Mouse (Mus musculus): ENCODE measurements around the gene D7Ertd443e. TPM values are rescaled to one million over a fixed set of nuclear protein-coding genes. Genes with fewer than 3 reads are reported as not detected.

Gene D7Ertd443e
- polyA plus RNA-seq, 1 experiment from 2014 or later, result 0.06 TPM

DNA sequence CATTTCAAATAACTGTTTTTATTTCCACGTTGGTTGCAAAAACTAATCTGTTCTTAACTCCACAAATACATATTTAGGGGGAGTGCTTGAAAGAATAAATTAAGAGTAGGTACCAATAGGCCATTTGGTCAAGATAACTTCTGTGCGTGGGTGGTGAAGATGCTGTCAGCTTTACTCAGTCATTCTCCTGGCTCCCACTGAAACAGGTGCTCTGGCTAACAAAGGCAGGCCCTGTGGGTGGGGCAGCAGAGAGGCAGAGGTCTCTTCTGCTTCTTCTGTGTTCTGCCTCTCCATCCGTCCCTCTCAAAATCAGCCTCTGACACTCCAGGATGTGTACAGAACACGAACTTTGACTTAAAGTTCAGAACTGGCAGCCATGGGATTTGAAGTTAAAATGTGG, 119.7 kb downstream of the D7Ertd443e start:
- Histone ChIP-seq H3K4me2 (ENCODE audit: low read length) (no peak overlapping the region), H3K27ac (ENCODE audit: low read depth, low read length) (no peak overlapping the region), H3K27me3 (replicated peaks; ENCODE audit: control insufficient read depth, insufficient read depth, low read length) (no peaks in the 10 kb centered on the region), H3K9ac (ENCODE audit: low read depth, low read length) (no peak overlapping the region), H3K4me3 (ENCODE audit: low read length) (no peak overlapping the region), H3K36me3 (ENCODE audit: control insufficient read depth, insufficient read depth, low read length) (no peaks in the 10 kb centered on the region), H3K4me1 (ENCODE audit: control insufficient read depth, insufficient read depth, low read depth, low read length) (no peaks in the 10 kb centered on the region), H3K9me3 (ENCODE audit: control insufficient read depth, low read length) (no peaks in the 10 kb centered on the region)
- ATAC-seq, result no peak
- WGBS, result 85% methylated on average over 4 of the region's 4 CpGs

DNA sequence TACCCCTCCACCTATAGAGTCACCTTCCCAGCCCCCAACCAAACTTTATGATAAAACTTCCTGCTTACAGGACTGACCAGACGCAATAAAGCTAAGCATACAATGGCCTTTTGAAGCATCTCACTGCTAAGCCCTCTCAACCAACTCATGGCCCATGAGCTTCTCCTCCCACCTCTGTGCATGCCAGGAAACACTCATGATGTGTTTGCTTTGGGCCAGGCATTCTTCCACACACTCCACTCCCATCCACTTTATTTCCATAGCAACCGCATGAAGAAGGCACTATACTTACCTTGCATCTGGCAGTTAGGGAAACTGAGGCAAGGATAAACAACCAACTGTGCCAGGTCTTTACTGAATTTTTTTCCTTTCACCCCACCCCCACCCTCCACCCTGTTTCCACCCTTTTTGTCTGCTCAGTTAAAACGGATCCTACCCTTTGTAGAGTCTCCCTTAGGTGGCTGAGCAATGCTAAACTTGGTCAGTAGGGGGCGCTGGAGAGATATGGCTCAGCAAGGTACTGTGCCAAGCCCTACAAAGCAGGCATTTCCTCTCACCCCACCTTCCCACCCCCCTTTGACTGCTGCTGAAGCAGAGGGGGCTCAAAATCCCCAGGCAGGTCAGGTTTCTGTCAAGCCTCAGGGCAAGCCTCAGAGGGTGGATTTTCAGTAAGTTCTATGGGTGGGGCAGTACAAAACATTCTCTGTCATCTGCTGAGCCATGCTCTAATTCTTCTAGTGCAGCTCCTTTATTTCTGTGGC, 122.1 kb downstream of the D7Ertd443e start:
- Histone ChIP-seq H3K9me3 (ENCODE audit: control insufficient read depth, low read length) (no peaks in the 10 kb centered on the region), H3K27ac (ENCODE audit: low read depth, low read length) (no peak overlapping the region), H3K36me3 (ENCODE audit: control insufficient read depth, insufficient read depth, low read length) (no peaks in the 10 kb centered on the region), H3K9ac (ENCODE audit: low read depth, low read length) (no peak overlapping the region), H3K4me3 (ENCODE audit: low read length) (no peak overlapping the region), H3K4me2 (ENCODE audit: low read length) (no peak overlapping the region), H3K4me1 (ENCODE audit: control insufficient read depth, insufficient read depth, low read depth, low read length) (no peaks in the 10 kb centered on the region), H3K27me3 (replicated peaks; ENCODE audit: control insufficient read depth, insufficient read depth, low read length) (no peaks in the 10 kb centered on the region)
- 45% methylated on average over 4 of the region's 4 CpGs for WGBS
- no peak for ATAC-seq

DNA sequence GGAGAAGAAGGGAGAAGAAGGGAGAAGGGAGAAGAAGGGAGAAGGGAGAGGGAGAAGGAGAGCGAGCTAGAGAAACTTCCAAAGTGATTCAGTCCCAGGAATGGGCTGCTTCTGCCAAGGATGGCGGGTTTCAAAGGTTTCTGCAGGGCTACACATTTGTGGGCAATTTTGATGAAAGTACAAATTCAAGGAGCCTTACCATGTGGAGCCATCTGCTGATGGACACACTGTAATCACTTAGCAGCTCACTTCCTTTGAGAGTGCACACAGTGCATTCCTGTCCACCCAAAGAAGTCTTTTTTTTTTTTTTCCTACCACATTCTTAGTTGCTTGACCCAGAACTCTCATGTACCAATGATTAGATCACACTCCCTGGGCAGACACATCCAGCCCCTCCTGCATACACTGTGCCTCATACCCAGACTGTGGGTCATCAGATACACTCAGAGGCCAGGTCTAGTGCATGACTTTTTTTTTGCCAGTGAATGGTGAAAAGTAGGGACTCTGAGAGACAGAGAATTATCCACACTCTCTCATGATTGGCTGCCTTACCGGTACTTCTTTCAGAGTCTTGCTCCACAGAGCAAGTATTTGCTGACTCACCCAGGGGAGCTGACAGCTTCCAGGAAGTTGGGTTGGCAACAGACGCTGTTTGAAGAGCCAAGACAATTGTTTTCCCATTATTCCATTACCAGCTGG, 124.3 kb downstream of the D7Ertd443e start:
- H3K27ac ChIP-seq (ENCODE audit: low read depth, low read length), result no peak overlapping the region
- no peaks in the 10 kb centered on the region for H3K36me3 ChIP-seq (ENCODE audit: control insufficient read depth, insufficient read depth, low read length)
- H3K4me2 ChIP-seq (ENCODE audit: low read length), result no peak overlapping the region
- H3K9me3 ChIP-seq (ENCODE audit: control insufficient read depth, low read length), result no peaks in the 10 kb centered on the region
- WGBS, result 54% methylated on average over 4 of the region's 4 CpGs
- ATAC-seq, result no peak
- no peak overlapping the region for H3K9ac ChIP-seq (ENCODE audit: low read depth, low read length)
- no peaks in the 10 kb centered on the region for H3K4me1 ChIP-seq (ENCODE audit: control insufficient read depth, insufficient read depth, low read depth, low read length)
- H3K4me3 ChIP-seq (ENCODE audit: low read length), result no peak overlapping the region
- no peaks in the 10 kb centered on the region for H3K27me3 ChIP-seq (replicated peaks; ENCODE audit: control insufficient read depth, insufficient read depth, low read length)

DNA sequence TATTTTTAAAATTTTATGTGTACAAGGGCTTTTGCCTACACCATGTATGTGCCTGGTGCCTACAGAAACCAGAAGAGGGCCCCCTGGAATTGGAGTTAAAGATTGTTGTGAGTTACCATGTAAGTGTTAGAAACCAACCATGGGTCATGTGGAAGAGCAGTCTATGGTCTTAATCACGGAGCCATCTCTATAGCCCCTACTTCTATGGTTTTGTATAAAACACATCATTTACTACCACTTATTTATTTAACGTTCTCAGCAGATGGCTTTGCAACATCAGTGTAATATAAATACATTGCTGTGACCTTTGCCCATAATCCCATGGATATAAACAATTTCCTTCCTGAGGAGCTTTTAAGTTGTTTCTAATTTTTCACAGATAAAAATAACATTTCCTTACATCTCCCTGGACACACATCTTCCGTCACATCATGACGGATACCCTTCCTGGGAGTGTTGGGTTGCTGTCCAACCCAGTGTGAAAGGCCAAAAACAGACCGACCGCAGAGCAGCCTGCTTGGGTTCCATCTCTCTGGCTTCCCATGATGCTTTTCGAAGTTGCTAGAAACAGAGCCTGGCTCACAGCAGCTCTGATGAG, 135.1 kb downstream of the D7Ertd443e start:
- H3K4me3 ChIP-seq (ENCODE audit: low read length), result no peak overlapping the region
- H3K4me1 ChIP-seq (ENCODE audit: control insufficient read depth, insufficient read depth, low read depth, low read length), result no peaks in the 10 kb centered on the region
- H3K27ac ChIP-seq (ENCODE audit: low read depth, low read length), result no peak overlapping the region
- no peak for ATAC-seq
- H3K4me2 ChIP-seq (ENCODE audit: low read length), result no peak overlapping the region
- WGBS, result 85% methylated on average over 7 of the region's 7 CpGs
- H3K9me3 ChIP-seq (ENCODE audit: control insufficient read depth, low read length), result no peaks in the 10 kb centered on the region
- no peak overlapping the region for H3K9ac ChIP-seq (ENCODE audit: low read depth, low read length)
- no peaks in the 10 kb centered on the region for H3K27me3 ChIP-seq (replicated peaks; ENCODE audit: control insufficient read depth, insufficient read depth, low read length)
- no peaks in the 10 kb centered on the region for H3K36me3 ChIP-seq (ENCODE audit: control insufficient read depth, insufficient read depth, low read length)

DNA sequence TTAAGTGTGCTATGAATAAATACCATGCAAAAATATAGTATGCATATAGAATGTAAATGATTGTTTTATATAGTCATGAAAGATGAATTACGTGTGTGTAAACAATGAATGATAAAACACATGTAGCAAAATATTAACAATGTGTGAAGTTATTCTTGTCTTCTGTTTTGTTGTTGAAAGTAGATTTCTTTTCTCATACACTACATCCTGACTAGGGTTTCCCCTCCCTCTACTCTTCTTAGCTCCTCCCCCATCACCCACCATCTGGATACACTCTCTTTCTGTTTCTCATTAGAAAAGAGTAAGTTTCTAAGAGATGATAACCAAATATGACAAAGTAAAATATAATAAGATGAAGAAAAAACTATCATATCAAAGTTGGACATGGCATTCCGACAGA, 137.4 kb downstream of the D7Ertd443e start:
- ATAC-seq, result no peak
- no peaks in the 10 kb centered on the region for H3K36me3 ChIP-seq (ENCODE audit: control insufficient read depth, insufficient read depth, low read length)
- H3K4me2 ChIP-seq (ENCODE audit: low read length), result no peak overlapping the region
- no peak overlapping the region for H3K9ac ChIP-seq (ENCODE audit: low read depth, low read length)
- no peaks in the 10 kb centered on the region for H3K27me3 ChIP-seq (replicated peaks; ENCODE audit: control insufficient read depth, insufficient read depth, low read length)
- no peaks in the 10 kb centered on the region for H3K9me3 ChIP-seq (ENCODE audit: control insufficient read depth, low read length)
- no peaks in the 10 kb centered on the region for H3K4me1 ChIP-seq (ENCODE audit: control insufficient read depth, insufficient read depth, low read depth, low read length)
- H3K27ac ChIP-seq (ENCODE audit: low read depth, low read length), result no peak overlapping the region
- no peak overlapping the region for H3K4me3 ChIP-seq (ENCODE audit: low read length)
- 94% methylated on average over 2 of the region's 2 CpGs for WGBS

DNA sequence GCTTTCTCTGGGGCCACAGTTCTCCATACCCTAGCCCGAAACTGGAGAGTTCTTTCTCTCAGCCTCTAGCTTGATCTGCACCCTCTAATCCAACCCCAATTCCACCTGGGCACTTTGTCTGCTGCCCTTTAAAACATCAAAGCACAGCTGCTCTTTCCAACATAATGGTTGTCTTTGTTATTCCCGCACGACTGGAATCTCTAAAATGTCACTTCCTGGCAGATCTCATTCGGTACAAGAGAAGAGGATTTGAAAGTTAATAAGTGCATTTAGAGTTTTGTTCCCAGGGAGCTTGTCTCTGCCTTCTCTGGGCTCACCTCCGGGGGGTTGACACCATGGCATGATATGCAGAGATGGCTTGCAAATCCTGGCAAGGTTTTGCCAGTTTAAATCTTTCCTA, 138.8 kb downstream of the D7Ertd443e start:
- Histone ChIP-seq H3K9me3 (ENCODE audit: control insufficient read depth, low read length) (no peaks in the 10 kb centered on the region), H3K36me3 (ENCODE audit: control insufficient read depth, insufficient read depth, low read length) (no peaks in the 10 kb centered on the region), H3K4me2 (ENCODE audit: low read length) (no peak overlapping the region), H3K4me3 (ENCODE audit: low read length) (no peak overlapping the region), H3K27me3 (replicated peaks; ENCODE audit: control insufficient read depth, insufficient read depth, low read length) (no peaks in the 10 kb centered on the region), H3K9ac (ENCODE audit: low read depth, low read length) (no peak overlapping the region), H3K27ac (ENCODE audit: low read depth, low read length) (no peak overlapping the region), H3K4me1 (ENCODE audit: control insufficient read depth, insufficient read depth, low read depth, low read length) (no peaks in the 10 kb centered on the region)
- ATAC-seq, result no peak
- 43% methylated on average over 5 of the region's 5 CpGs for WGBS

DNA sequence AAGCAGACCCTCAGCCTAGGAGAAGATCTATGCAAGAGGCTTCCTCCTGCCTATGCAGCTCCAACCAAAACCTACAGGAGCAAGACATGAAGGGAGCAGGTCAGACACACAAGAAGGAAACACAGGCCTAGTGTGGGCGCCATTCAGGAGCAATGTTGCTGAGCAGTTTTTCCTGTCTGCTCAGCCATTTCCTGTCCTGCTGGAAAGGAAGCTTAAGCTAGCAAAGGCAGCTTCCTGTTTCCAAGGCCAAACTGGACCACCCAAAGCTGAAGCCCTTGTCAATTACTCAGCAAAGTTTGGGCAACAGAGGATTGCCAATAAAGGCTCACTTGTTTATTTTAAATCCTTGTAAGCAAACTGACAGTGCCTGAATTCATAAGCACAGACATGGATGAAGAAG, 142.7 kb downstream of the D7Ertd443e start:
- WGBS, result 88% methylated on average over 1 of the region's 1 CpGs
- no peaks in the 10 kb centered on the region for H3K9me3 ChIP-seq (ENCODE audit: control insufficient read depth, low read length)
- no peaks in the 10 kb centered on the region for H3K27me3 ChIP-seq (replicated peaks; ENCODE audit: control insufficient read depth, insufficient read depth, low read length)
- H3K4me2 ChIP-seq (ENCODE audit: low read length), result no peak overlapping the region
- no peak overlapping the region for H3K4me3 ChIP-seq (ENCODE audit: low read length)
- no peaks in the 10 kb centered on the region for H3K4me1 ChIP-seq (ENCODE audit: control insufficient read depth, insufficient read depth, low read depth, low read length)
- H3K36me3 ChIP-seq (ENCODE audit: control insufficient read depth, insufficient read depth, low read length), result no peaks in the 10 kb centered on the region
- no peak for ATAC-seq
- no peak overlapping the region for H3K9ac ChIP-seq (ENCODE audit: low read depth, low read length)
- H3K27ac ChIP-seq (ENCODE audit: low read depth, low read length), result no peak overlapping the region

DNA sequence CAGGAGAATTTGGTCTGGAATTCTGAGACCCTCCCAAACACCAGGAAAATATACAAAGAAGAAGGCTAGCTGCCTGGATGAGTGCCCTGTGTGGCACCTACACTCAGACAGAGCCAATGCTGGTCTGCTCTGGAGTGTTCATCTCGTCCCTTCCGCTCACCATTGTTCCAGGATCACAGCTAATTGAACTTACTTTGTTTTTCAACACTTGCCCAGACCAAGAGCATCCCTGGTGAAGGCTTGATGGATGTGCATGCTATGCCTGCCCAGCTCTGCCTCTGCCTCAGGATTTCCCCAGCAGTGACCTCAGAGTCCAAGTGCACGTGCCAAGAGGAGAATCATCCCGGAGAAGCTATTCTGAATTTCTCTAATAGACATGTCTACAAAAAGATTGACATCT, 144.2 kb downstream of the D7Ertd443e start:
- no peak for ATAC-seq
- no peak overlapping the region for H3K4me3 ChIP-seq (ENCODE audit: low read length)
- WGBS, result 65% methylated on average over 4 of the region's 4 CpGs
- H3K4me2 ChIP-seq (ENCODE audit: low read length), result no peak overlapping the region
- no peaks in the 10 kb centered on the region for H3K27me3 ChIP-seq (replicated peaks; ENCODE audit: control insufficient read depth, insufficient read depth, low read length)
- no peaks in the 10 kb centered on the region for H3K4me1 ChIP-seq (ENCODE audit: control insufficient read depth, insufficient read depth, low read depth, low read length)
- no peaks in the 10 kb centered on the region for H3K9me3 ChIP-seq (ENCODE audit: control insufficient read depth, low read length)
- H3K9ac ChIP-seq (ENCODE audit: low read depth, low read length), result no peak overlapping the region
- H3K27ac ChIP-seq (ENCODE audit: low read depth, low read length), result no peak overlapping the region
- no peaks in the 10 kb centered on the region for H3K36me3 ChIP-seq (ENCODE audit: control insufficient read depth, insufficient read depth, low read length)

DNA sequence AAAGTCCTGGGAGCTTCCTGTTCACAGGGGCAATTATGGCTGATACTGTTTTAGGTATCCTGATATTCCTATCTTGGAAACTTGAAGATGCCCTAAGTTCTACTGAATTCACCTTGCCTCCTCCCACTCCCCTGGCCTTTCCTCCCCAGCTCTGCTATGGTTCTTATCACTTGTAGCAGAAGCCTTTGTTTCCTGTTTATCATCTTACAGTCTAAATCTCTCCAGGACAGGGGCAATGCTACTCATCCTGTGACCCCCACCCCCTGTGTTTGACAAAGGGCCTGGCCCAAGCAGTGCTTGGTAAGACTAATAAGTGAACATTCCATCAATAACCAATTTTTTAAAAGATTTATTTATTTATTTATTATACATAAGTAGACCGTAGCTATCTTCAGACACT, 144.9 kb downstream of the D7Ertd443e start:
- WGBS, result 95% methylated on average over 1 of the region's 1 CpGs

More for the DNA sequence above, 144.9 kb downstream of the D7Ertd443e start:
- H3K9me3 ChIP-seq (ENCODE audit: control insufficient read depth, low read length), result no peaks in the 10 kb centered on the region
- no peak overlapping the region for H3K27ac ChIP-seq (ENCODE audit: low read depth, low read length)
- H3K4me3 ChIP-seq (ENCODE audit: low read length), result no peak overlapping the region
- H3K27me3 ChIP-seq (replicated peaks; ENCODE audit: control insufficient read depth, insufficient read depth, low read length), result no peaks in the 10 kb centered on the region
- no peaks in the 10 kb centered on the region for H3K4me1 ChIP-seq (ENCODE audit: control insufficient read depth, insufficient read depth, low read depth, low read length)
- no peaks in the 10 kb centered on the region for H3K36me3 ChIP-seq (ENCODE audit: control insufficient read depth, insufficient read depth, low read length)
- no peak overlapping the region for H3K9ac ChIP-seq (ENCODE audit: low read depth, low read length)
- H3K4me2 ChIP-seq (ENCODE audit: low read length), result no peak overlapping the region
- no peak for ATAC-seq
